Mouse (Mus musculus) heart, embryonic 11.5 days (tissue): ENCODE data around the gene Pum2. TPM values are rescaled to one million over a fixed set of nuclear protein-coding genes. Genes with fewer than 3 reads are reported as not detected.
"Not testable (repeated sequence)": the region's sequence is repeated elsewhere in the genome, so short reads cannot be mapped to it uniquely, and the experiment has no call there.

Experiments
- ATAC-seq: fragments of 200-750 bp; cut with Nextera tagmentation; replicated peaks from 2 replicates; pipeline ENCODE4 v1.8.0; 2017; ENCODE audit warnings: moderate library complexity; ENCODE audit not compliant: insufficient number of reproducible peaks, low FRiP score, low TSS enrichment
- H3K27ac ChIP-seq: fragments of 300-500 bp; sonication (generic); 2 replicates; pipeline ENCODE4 v1.5.1; 2014; ENCODE audit warnings: mild to moderate bottlenecking, low read depth, low read length
- H3K27me3 ChIP-seq: fragments of 300-500 bp; sonication (generic); 2 replicates; pipeline ENCODE4 v1.6.1; 2014; ENCODE audit warnings: mild to moderate bottlenecking, low read length, mixed read lengths; ENCODE audit not compliant: control insufficient read depth, insufficient read depth
- H3K36me3 ChIP-seq: fragments of 300-500 bp; sonication (generic); 2 replicates; pipeline ENCODE4 v1.6.1; 2014; ENCODE audit warnings: mild to moderate bottlenecking, low read length, moderate library complexity, mixed read lengths; ENCODE audit not compliant: control insufficient read depth, insufficient read depth
- H3K4me1 ChIP-seq: fragments of 300-500 bp; sonication (generic); 2 replicates; pipeline ENCODE4 v1.6.1; 2014; ENCODE audit warnings: low read length; ENCODE audit not compliant: control insufficient read depth, insufficient read depth
- H3K4me2 ChIP-seq: fragments of 300-500 bp; sonication (generic); 2 replicates; pipeline ENCODE4 v1.6.1; 2014; ENCODE audit warnings: mild to moderate bottlenecking, moderate library complexity
- H3K4me3 ChIP-seq: fragments of 300-500 bp; sonication (generic); 2 replicates; pipeline ENCODE4 v1.5.1; 2014; ENCODE audit warnings: low read depth, low read length
- H3K9ac ChIP-seq: fragments of 300-500 bp; sonication (generic); 2 replicates; pipeline ENCODE4 v1.6.1; 2014; ENCODE audit warnings: mild to moderate bottlenecking, low read depth, low read length, moderate library complexity
- H3K9me3 ChIP-seq: fragments of 300-500 bp; sonication (generic); replicated peaks from 2 replicates; pipeline ENCODE4 v1.6.1; 2016; ENCODE audit warnings: low read length; ENCODE audit not compliant: control insufficient read depth
- WGBS: fragments of 180-500 bp; shearing (Covaris S2); extraction: QIAGEN DNeasy Blood & Tissue Kit; methylation state at CpG from one replicate; pipeline ENCODE4 v1.1.7; 2014; ENCODE audit not compliant: insufficient replicate concordance; 5-methylcytosine and 5-hydroxymethylcytosine counted together
- polyA plus RNA-seq: library from polyadenylated mRNA; unstranded; fragments of >200 nt; fragmentation: Nextera tagmentation; extraction: Ambion mirVana; gene quantifications from 2 replicates; pipeline ENCODE4 v1.2.1, GENCODE M21; 2014

Gene Pum2
- polyA plus RNA-seq, 1 experiment from 2014 or later, result 41.7 TPM

DNA sequence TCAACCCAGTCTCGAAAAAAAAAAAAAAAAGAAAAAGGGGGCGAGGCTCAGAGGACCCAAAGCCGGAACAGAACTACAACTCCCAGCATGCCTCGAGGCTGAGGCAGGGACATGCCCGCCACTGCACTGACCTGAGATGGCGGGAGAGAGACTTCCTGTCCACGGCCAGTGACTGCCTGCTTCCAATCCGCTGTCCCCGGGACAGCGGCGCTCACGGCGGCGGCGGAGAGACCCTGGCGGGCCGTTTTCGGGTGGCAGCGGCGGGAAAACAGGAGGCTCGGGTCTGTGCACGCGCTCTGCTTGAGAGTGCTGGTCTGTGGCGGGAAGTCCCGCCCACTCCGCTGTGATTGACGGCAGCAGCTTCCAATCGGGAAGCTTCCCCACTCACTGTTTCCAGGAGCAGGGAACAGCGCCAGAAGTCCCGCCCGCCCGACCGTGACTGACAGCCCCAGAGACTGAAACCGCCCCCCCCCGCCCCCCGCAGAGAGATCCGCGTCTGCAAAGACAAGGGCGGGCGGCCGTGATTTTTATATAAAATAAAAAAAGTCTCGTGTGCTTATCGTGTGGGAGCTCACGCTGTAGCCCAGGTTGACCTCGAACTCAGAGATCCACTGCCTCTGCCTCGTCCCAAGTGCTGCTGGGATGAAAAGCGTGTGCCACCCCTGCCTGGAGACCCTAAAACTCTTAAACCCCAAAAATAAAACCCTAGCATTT, 33.1 kb upstream of the Pum2 start:
- H3K4me2 ChIP-seq, result peak overlapping the region; percentile 71
- H3K27me3 ChIP-seq, result no peaks in the 10 kb centered on the region
- H3K4me1 ChIP-seq, result no peaks in the 10 kb centered on the region
- peak overlapping the region; percentile 96 for H3K27ac ChIP-seq
- H3K9me3 ChIP-seq, result no peaks in the 10 kb centered on the region
- WGBS, result under 1% methylated on average over 47 of the region's 47 CpGs
- no peaks in the 10 kb centered on the region for H3K36me3 ChIP-seq
- peak overlapping the region; percentile 82 for H3K4me3 ChIP-seq
- ATAC-seq, result peak; percentile 96
- peak overlapping the region; percentile 97 for H3K9ac ChIP-seq

DNA sequence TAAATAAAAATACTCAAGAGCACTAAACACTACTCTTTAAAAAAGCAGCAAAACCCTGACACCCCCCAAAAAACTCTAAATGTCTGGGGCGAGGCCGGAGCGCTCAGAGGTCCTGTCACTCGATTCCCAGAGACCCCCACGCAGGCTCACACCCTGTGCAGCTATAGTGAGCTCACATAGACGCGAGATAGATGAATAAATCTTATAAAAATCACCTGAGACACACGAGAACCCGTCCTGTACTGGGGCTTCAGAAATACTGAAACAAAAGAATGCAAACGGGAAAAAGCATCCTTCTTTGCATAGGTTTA, 32.6 kb upstream of the Pum2 start:
- WGBS, result 8% methylated on average over 10 of the region's 10 CpGs
- Histone ChIP-seq H3K36me3 (no peaks in the 10 kb centered on the region), H3K27ac (no peak overlapping the region), H3K9ac (peak overlapping the region; percentile 97), H3K9me3 (no peaks in the 10 kb centered on the region), H3K4me1 (no peaks in the 10 kb centered on the region), H3K27me3 (no peaks in the 10 kb centered on the region), H3K4me2 (peak overlapping the region; percentile 71), H3K4me3 (peak overlapping the region; percentile 82)
- no peak for ATAC-seq

- not testable (repeated sequence) for H3K36me3 ChIP-seq, H3K4me1 ChIP-seq, H3K4me2 ChIP-seq, H3K27me3 ChIP-seq, ATAC-seq, H3K9me3 ChIP-seq, H3K9ac ChIP-seq, H3K27ac ChIP-seq, H3K4me3 ChIP-seq
- 43% methylated on average over 8 of the region's 8 CpGs for WGBS
Observed at GRCm38 (mm10) chr12:8648211-8648610, 25.7 kb upstream of the Pum2 start.

DNA sequence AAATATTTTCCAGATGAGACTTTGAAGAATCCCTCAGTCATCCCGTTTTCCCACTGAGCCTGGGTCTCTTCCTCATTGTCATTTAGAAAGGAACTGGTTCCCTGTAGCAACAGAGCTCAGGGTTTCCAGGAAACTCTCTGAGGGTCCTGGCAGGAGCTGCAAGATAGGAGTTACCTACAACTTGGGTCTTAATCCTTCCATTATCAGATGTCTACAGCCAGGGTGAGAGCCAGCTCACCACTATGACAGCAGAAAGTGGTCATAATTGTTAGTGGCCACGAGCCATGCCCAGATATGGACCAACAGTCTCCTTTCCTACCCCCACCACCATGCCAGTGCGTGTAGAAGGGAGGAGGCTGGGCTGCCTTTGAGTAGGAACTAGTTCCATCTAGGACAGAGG, 23.9 kb upstream of the Pum2 start:
- H3K27ac ChIP-seq, H3K9ac ChIP-seq, H3K4me3 ChIP-seq, H3K4me1 ChIP-seq, H3K9me3 ChIP-seq, H3K4me2 ChIP-seq, ATAC-seq, H3K36me3 ChIP-seq, H3K27me3 ChIP-seq: not testable (repeated sequence)
- WGBS, result 56% methylated on average over 3 of the region's 3 CpGs

GRCm38 (mm10) chr12:8656596-8656995, 17.3 kb upstream of the Pum2 start:
- Histone ChIP-seq H3K4me1 (peaks cover 7% of the 10 kb centered on the region; the same call in 1 of the 2 replicates), H3K27ac (no peak overlapping the region), H3K36me3 (no peaks in the 10 kb centered on the region), H3K4me2 (no peak overlapping the region), H3K27me3 (no peaks in the 10 kb centered on the region), H3K4me3 (no peak overlapping the region), H3K9me3 (no peaks in the 10 kb centered on the region), H3K9ac (no peak overlapping the region)
- no peak for ATAC-seq
- WGBS, result 84% methylated on average over 4 of the region's 4 CpGs

- H3K4me2 ChIP-seq, result no peak overlapping the region
- no peak for ATAC-seq
- H3K4me1 ChIP-seq, result peaks cover 8% of the 10 kb centered on the region; the same call in 1 of the 2 replicates
- WGBS, result 71% methylated on average over 10 of the region's 10 CpGs
- H3K27me3 ChIP-seq, result no peaks in the 10 kb centered on the region
- H3K4me3 ChIP-seq, result no peak overlapping the region
- no peaks in the 10 kb centered on the region for H3K9me3 ChIP-seq
- no peak overlapping the region for H3K27ac ChIP-seq
- H3K9ac ChIP-seq, result no peak overlapping the region
- H3K36me3 ChIP-seq, result no peaks in the 10 kb centered on the region
Observed at GRCm38 (mm10) chr12:8657116-8657515, 16.8 kb upstream of the Pum2 start.

DNA sequence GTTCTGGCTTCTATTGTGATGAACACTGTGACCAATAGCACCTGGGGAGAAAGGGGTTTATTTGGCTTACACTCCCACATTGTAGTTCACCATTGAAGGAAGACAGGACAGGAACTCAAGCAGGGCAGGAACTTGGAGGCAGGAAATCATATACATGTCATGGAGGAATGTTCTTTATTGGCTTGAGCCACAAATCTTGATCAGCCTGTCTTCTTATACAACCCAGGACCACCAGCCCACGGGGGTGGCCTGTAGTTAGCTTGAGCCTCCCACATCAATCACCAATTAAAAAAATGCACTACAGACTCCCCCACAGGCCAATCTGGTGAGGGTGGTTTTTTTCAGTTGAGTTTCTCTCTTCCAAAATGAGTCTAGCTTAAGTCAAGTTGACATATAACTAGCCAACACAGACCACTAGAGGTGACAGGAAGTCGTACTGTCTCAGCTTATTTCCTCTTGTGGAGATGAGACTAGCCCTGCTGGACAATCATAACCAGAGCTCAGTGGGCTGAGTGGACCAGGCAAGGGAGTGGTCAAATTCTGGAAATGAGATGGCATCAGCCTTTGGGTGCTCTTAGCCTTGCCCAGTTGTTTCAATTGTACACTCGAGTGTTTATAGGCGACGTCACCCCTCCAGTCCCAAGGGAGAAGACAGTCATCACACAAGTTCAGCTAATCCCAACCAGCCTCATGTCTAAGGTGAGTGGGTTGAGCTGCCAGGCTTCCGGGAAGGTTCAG, 16.1 kb upstream of the Pum2 start:
- H3K4me1 ChIP-seq, result peaks cover 10% of the 10 kb centered on the region; the same call in 1 of the 2 replicates
- no peak overlapping the region for H3K27ac ChIP-seq
- H3K27me3 ChIP-seq, result no peaks in the 10 kb centered on the region
- no peak overlapping the region for H3K4me3 ChIP-seq
- H3K9me3 ChIP-seq, result no peaks in the 10 kb centered on the region
- no peak overlapping the region for H3K9ac ChIP-seq
- no peaks in the 10 kb centered on the region for H3K36me3 ChIP-seq
- 89% methylated on average over 6 of the region's 6 CpGs for WGBS
- H3K4me2 ChIP-seq, result no peak overlapping the region
- ATAC-seq, result no peak

DNA sequence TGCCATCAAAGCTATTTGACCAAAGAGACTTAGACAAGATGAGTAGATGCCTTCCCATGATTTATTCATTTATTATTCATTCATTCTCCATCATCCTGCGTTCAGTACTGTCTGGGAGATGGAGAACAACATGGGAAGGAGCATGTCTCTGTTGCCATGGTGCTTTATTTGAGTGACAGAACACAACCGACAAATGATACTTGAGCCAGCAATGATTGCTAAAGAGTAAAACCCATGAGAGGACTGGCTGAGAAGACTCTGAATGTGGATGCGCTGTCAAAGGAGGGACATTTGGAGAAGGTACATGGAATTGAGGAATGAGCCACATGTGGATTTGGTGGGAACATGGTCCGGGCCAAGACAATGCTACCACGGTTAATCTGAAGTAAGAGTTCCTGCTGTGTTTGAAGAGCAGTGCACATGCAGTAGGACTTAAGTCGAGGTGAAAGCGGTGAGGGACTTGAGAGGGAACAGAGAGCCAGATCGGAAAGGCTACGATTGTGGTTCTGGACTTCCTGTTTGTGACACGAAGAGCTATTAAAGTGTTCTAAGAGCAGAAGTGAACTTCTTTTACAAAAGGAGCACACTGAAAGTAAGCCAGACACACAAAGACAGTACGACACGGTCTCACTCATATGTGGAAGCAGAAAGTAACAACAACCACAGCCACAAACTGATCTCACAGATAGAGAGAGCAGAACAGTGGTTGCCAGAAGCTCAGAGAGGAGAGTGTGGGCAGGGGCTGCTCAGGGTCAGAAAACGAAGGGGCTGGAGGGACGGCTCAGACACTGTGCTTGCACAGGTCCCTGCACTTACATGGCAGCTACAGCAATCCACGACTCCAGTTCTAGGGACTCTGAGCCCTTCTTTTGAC, 14.3 kb upstream of the Pum2 start:
- WGBS, result 80% methylated on average over 15 of the region's 15 CpGs

More for the DNA sequence above, 14.3 kb upstream of the Pum2 start:
- Histone ChIP-seq H3K4me2 (no peak overlapping the region), H3K4me3 (no peak overlapping the region), H3K27me3 (no peaks in the 10 kb centered on the region), H3K36me3 (no peaks in the 10 kb centered on the region), H3K9me3 (no peaks in the 10 kb centered on the region), H3K9ac (no peak overlapping the region), H3K27ac (no peak overlapping the region), H3K4me1 (peaks cover 10% of the 10 kb centered on the region; the same call in 1 of the 2 replicates)
- ATAC-seq, result no peak
